Mouse (Mus musculus) cerebellum, adult 8-10 months (tissue): ENCODE data around the gene Aoah.

Experiments
- DNase-seq: peaks from one replicate; pipeline ENCODE4 v3.0.0; 2022

The Aoah gene

GRCm38 (mm10) chr13:20793901-20794300, at the start of gene Aoah:
TSS of gene Aoah (plus strand) at chr13:20794113.
- no peak for DNase-seq

GRCm38 (mm10) chr13:20754843-20755242, 39.1 kb upstream of the Aoah start:
- DNase-seq, result no peak

- DNase-seq, result no peak
Observed at GRCm38 (mm10) chr13:20783648-20784047, 10.3 kb upstream of the Aoah start.

- DNase-seq, result no peak
Observed at GRCm38 (mm10) chr13:20784060-20784459, 9.9 kb upstream of the Aoah start.

GRCm38 (mm10) chr13:20785960-20786359, 8.0 kb upstream of the Aoah start:
- DNase-seq, result peak; percentile 7

GRCm38 (mm10) chr13:20786825-20787245, 7.1 kb upstream of the Aoah start:
- DNase-seq, result no peak

- DNase-seq, result no peak
Observed at GRCm38 (mm10) chr13:20787952-20788351, 6.0 kb upstream of the Aoah start.

GRCm38 (mm10) chr13:20796651-20797050, 2.7 kb downstream of the Aoah start:
- DNase-seq, result no peak

- no peak for DNase-seq
Observed at GRCm38 (mm10) chr13:20798536-20798935, 4.6 kb downstream of the Aoah start.

- DNase-seq, result no peak
Observed at GRCm38 (mm10) chr13:20799772-20800171, 5.9 kb downstream of the Aoah start.

GRCm38 (mm10) chr13:20800569-20800968, 6.7 kb downstream of the Aoah start:
- DNase-seq, result no peak

- DNase-seq, result no peak
Observed at GRCm38 (mm10) chr13:20811782-20812406, 18.0 kb downstream of the Aoah start.

GRCm38 (mm10) chr13:20816385-20816784, 22.5 kb downstream of the Aoah start:
- no peak for DNase-seq

GRCm38 (mm10) chr13:20820712-20821328, 26.9 kb downstream of the Aoah start:
- DNase-seq, result no peak

GRCm38 (mm10) chr13:20828728-20829127, 34.8 kb downstream of the Aoah start:
- no peak for DNase-seq

GRCm38 (mm10) chr13:20829181-20829900, 35.4 kb downstream of the Aoah start:
- DNase-seq, result no peak

GRCm38 (mm10) chr13:20855893-20856292, 62.0 kb downstream of the Aoah start:
- no peak for DNase-seq

- DNase-seq, result no peak
Observed at GRCm38 (mm10) chr13:20899372-20899771, 105.5 kb downstream of the Aoah start.

GRCm38 (mm10) chr13:20900396-20900971, 106.6 kb downstream of the Aoah start:
- DNase-seq, result peak; percentile 56

- DNase-seq, result peak; percentile 14
Observed at GRCm38 (mm10) chr13:20900972-20901457, 107.1 kb downstream of the Aoah start.

GRCm38 (mm10) chr13:20901634-20902135, 107.8 kb downstream of the Aoah start:
- DNase-seq, result no peak

- no peak for DNase-seq
Observed at GRCm38 (mm10) chr13:20904118-20904517, 110.2 kb downstream of the Aoah start.

GRCm38 (mm10) chr13:20905195-20905594, 111.3 kb downstream of the Aoah start:
- DNase-seq, result no peak
